Mouse (Mus musculus): ENCODE measurements around the gene Alkbh6. TPM values are rescaled to one million over a fixed set of nuclear protein-coding genes. Genes with fewer than 3 reads are reported as not detected.

The Alkbh6 gene
- polyA plus RNA-seq, 1 experiment from 2014 or later, result 24.5 TPM

GRCm38 (mm10) chr7:30281522-30281921 lies 27.0 kb upstream of the Alkbh6 start:
- no peak overlapping the region for H3K9ac ChIP-seq
- peak overlapping the region; percentile 94 for H3K4me2 ChIP-seq
- no peaks in the 10 kb centered on the region for H3K9me3 ChIP-seq (replicated peaks)
- no peak for ATAC-seq
- no peak overlapping the region for H3K27ac ChIP-seq
- H3K36me3 ChIP-seq, result 0 out of 2 replicates have a peak, but pooled peaks cover 6% of the 10 kb centered on the region
- H3K4me3 ChIP-seq, result no peak overlapping the region
- peaks cover 40% of the 10 kb centered on the region for H3K4me1 ChIP-seq
- WGBS (ENCODE audit: insufficient replicate concordance), result 68% methylated on average over 4 of the region's 4 CpGs
- H3K27me3 ChIP-seq (replicated peaks), result peaks cover 13% of the 10 kb centered on the region

GRCm38 (mm10) chr7:30282740-30283139 lies 25.8 kb upstream of the Alkbh6 start:
- no peak overlapping the region for H3K27ac ChIP-seq
- peaks cover 33% of the 10 kb centered on the region for H3K4me1 ChIP-seq
- H3K4me2 ChIP-seq, result no peak overlapping the region
- no peaks in the 10 kb centered on the region for H3K36me3 ChIP-seq
- H3K4me3 ChIP-seq, result no peak overlapping the region
- no peak overlapping the region for H3K9ac ChIP-seq
- peaks cover 23% of the 10 kb centered on the region for H3K27me3 ChIP-seq (replicated peaks)
- no peaks in the 10 kb centered on the region for H3K9me3 ChIP-seq (replicated peaks)
- WGBS (ENCODE audit: insufficient replicate concordance), result 63% methylated on average over 7 of the region's 7 CpGs
- no peak for ATAC-seq

- Histone ChIP-seq H3K27ac (no peak overlapping the region), H3K36me3 (no peaks in the 10 kb centered on the region), H3K9me3 (replicated peaks) (no peaks in the 10 kb centered on the region), H3K4me2 (no peak overlapping the region), H3K9ac (no peak overlapping the region), H3K4me1 (no peaks in the 10 kb centered on the region), H3K27me3 (replicated peaks) (peaks cover 57% of the 10 kb centered on the region), H3K4me3 (no peak overlapping the region)
- no peak for ATAC-seq
- WGBS (ENCODE audit: insufficient replicate concordance), result 57% methylated on average over 8 of the region's 8 CpGs
Measured at GRCm38 (mm10) chr7:30286701-30287410, 21.7 kb upstream of the Alkbh6 start.

GRCm38 (mm10) chr7:30288046-30288445 lies 20.5 kb upstream of the Alkbh6 start:
- 50% methylated on average over 6 of the region's 6 CpGs for WGBS (ENCODE audit: insufficient replicate concordance)
- no peak overlapping the region for H3K4me3 ChIP-seq
- ATAC-seq, result no peak

GRCm38 (mm10) chr7:30289071-30289713 lies 19.3 kb upstream of the Alkbh6 start:
- Histone ChIP-seq H3K27me3 (replicated peaks) (peaks cover 63% of the 10 kb centered on the region), H3K4me1 (no peaks in the 10 kb centered on the region), H3K9me3 (replicated peaks) (no peaks in the 10 kb centered on the region), H3K9ac (no peak overlapping the region), H3K4me2 (no peak overlapping the region), H3K4me3 (no peak overlapping the region), H3K27ac (no peak overlapping the region), H3K36me3 (no peaks in the 10 kb centered on the region)
- no peak for ATAC-seq
- 53% methylated on average over 7 of the region's 7 CpGs for WGBS (ENCODE audit: insufficient replicate concordance)

More at GRCm38 (mm10) chr7:30288046-30288445, 20.5 kb upstream of the Alkbh6 start:
- Histone ChIP-seq H3K27me3 (replicated peaks) (peaks cover 63% of the 10 kb centered on the region), H3K9me3 (replicated peaks) (no peaks in the 10 kb centered on the region), H3K9ac (no peak overlapping the region), H3K4me1 (no peaks in the 10 kb centered on the region), H3K4me2 (no peak overlapping the region), H3K27ac (no peak overlapping the region), H3K36me3 (no peaks in the 10 kb centered on the region)

GRCm38 (mm10) chr7:30289714-30290399 lies 18.7 kb upstream of the Alkbh6 start:
- 47% methylated on average over 10 of the region's 10 CpGs for WGBS (ENCODE audit: insufficient replicate concordance)
- Histone ChIP-seq H3K9me3 (replicated peaks) (no peaks in the 10 kb centered on the region), H3K4me3 (no peak overlapping the region)

GRCm38 (mm10) chr7:30291215-30292131 lies 17.0 kb upstream of the Alkbh6 start, which contains the start of gene Clip3:
TSS of gene Clip3 (plus strand) at chr7:30291728.
- WGBS (ENCODE audit: insufficient replicate concordance), result 12% methylated on average over 35 of the region's 35 CpGs
- H3K9me3 ChIP-seq (replicated peaks), result no peaks in the 10 kb centered on the region
- H3K4me2 ChIP-seq, result peak within 1 kb of the TSS; percentile 39
- no peaks in the 10 kb centered on the region for H3K4me1 ChIP-seq
- peak within 1 kb of the TSS; percentile 41 for H3K4me3 ChIP-seq
- H3K27me3 ChIP-seq (replicated peaks), result peaks cover 50% of the 10 kb centered on the region
- peak within 1 kb of the TSS; percentile 45 for H3K9ac ChIP-seq
- ATAC-seq, result 0 out of 2 replicates have a peak, but pooled peaks have one; percentile 8
- no peak within 1 kb of the TSS for H3K27ac ChIP-seq
- H3K36me3 ChIP-seq, result no peaks in the 10 kb centered on the region

More at GRCm38 (mm10) chr7:30289714-30290399, 18.7 kb upstream of the Alkbh6 start:
- Histone ChIP-seq H3K36me3 (no peaks in the 10 kb centered on the region), H3K4me1 (no peaks in the 10 kb centered on the region), H3K27ac (no peak overlapping the region), H3K9ac (no peak overlapping the region), H3K4me2 (no peak overlapping the region), H3K27me3 (replicated peaks) (peaks cover 63% of the 10 kb centered on the region)
- ATAC-seq, result no peak

- 0 out of 2 replicates have a peak, but pooled peaks cover 5% of the 10 kb centered on the region for H3K4me1 ChIP-seq
- no peak overlapping the region for H3K4me3 ChIP-seq
- no peak for ATAC-seq
- no peak overlapping the region for H3K4me2 ChIP-seq
- H3K9ac ChIP-seq, result no peak overlapping the region
- WGBS (ENCODE audit: insufficient replicate concordance), result 68% methylated on average over 13 of the region's 13 CpGs
- H3K27me3 ChIP-seq (replicated peaks), result peaks cover 33% of the 10 kb centered on the region
- H3K9me3 ChIP-seq (replicated peaks), result no peaks in the 10 kb centered on the region
- no peak overlapping the region for H3K27ac ChIP-seq
- no peaks in the 10 kb centered on the region for H3K36me3 ChIP-seq
Measured at GRCm38 (mm10) chr7:30293795-30294194, 14.7 kb upstream of the Alkbh6 start.

GRCm38 (mm10) chr7:30294296-30294695 lies 14.2 kb upstream of the Alkbh6 start:
- H3K27ac ChIP-seq, result no peak overlapping the region

GRCm38 (mm10) chr7:30295103-30295502 lies 13.4 kb upstream of the Alkbh6 start:
- Histone ChIP-seq H3K36me3 (no peaks in the 10 kb centered on the region), H3K9me3 (replicated peaks) (no peaks in the 10 kb centered on the region), H3K4me1 (0 out of 2 replicates have a peak, but pooled peaks cover 5% of the 10 kb centered on the region), H3K4me3 (no peak overlapping the region), H3K27ac (no peak overlapping the region), H3K4me2 (no peak overlapping the region), H3K27me3 (replicated peaks) (peaks cover 20% of the 10 kb centered on the region), H3K9ac (no peak overlapping the region)
- no peak for ATAC-seq
- 44% methylated on average over 10 of the region's 10 CpGs for WGBS (ENCODE audit: insufficient replicate concordance)

More at GRCm38 (mm10) chr7:30294296-30294695, 14.2 kb upstream of the Alkbh6 start:
- Histone ChIP-seq H3K4me2 (no peak overlapping the region), H3K9ac (no peak overlapping the region), H3K36me3 (no peaks in the 10 kb centered on the region), H3K9me3 (replicated peaks) (no peaks in the 10 kb centered on the region), H3K4me1 (0 out of 2 replicates have a peak, but pooled peaks cover 5% of the 10 kb centered on the region), H3K4me3 (no peak overlapping the region), H3K27me3 (replicated peaks) (peaks cover 28% of the 10 kb centered on the region)
- no peak for ATAC-seq
- WGBS (ENCODE audit: insufficient replicate concordance), result 72% methylated on average over 5 of the region's 5 CpGs

- no peak overlapping the region for H3K4me3 ChIP-seq
- 0 out of 2 replicates have a peak, but pooled peaks cover 5% of the 10 kb centered on the region for H3K4me1 ChIP-seq
- H3K27me3 ChIP-seq (replicated peaks), result peaks cover 6% of the 10 kb centered on the region
- no peak overlapping the region for H3K9ac ChIP-seq
- H3K27ac ChIP-seq, result no peak overlapping the region
- no peak overlapping the region for H3K4me2 ChIP-seq
- no peak for ATAC-seq
- WGBS (ENCODE audit: insufficient replicate concordance), result 60% methylated on average over 15 of the region's 15 CpGs
- H3K9me3 ChIP-seq (replicated peaks), result no peaks in the 10 kb centered on the region
- H3K36me3 ChIP-seq, result no peaks in the 10 kb centered on the region
Measured at GRCm38 (mm10) chr7:30296816-30297215, 11.7 kb upstream of the Alkbh6 start.

All from liver, embryonic 12.5 days (tissue).